Mouse (Mus musculus): ENCODE measurements at regions not wholly inside any gene's neighbourhood (a gene's known extent, or its start where the extent isn't known, plus 50 kb on each side); places are given as distances from the start of the nearest gene placed in this dataset.

- intact Hi-C loops (cut with DNase I) = no loop called here
- no peak for DNase-seq (ENCODE audit: low spot score in 2 of 2)
Observed at GRCm38 (mm10) chr16:7666096-7666495, 758.8 kb downstream of the Tmem114 start.

- no peak for DNase-seq (ENCODE audit: low spot score in 2 of 2)
- intact Hi-C loops (cut with DNase I) = no loop called here
Observed at GRCm38 (mm10) chr16:7658133-7658532, 766.8 kb downstream of the Tmem114 start.

- intact Hi-C loops (cut with DNase I) = no loop called here
- no peak for DNase-seq (ENCODE audit: low spot score in 2 of 2)
Observed at GRCm38 (mm10) chr16:7654451-7654850, 770.5 kb downstream of the Tmem114 start.

GRCm38 (mm10) chr16:7649771-7650170 lies 775.2 kb downstream of the Tmem114 start:
- intact Hi-C loops (cut with DNase I) = no loop called here
- no peak for DNase-seq (ENCODE audit: low spot score in 2 of 2)

- DNase-seq (ENCODE audit: low spot score in 2 of 2) = no peak
- intact Hi-C loops (cut with DNase I) = no loop called here
Observed at GRCm38 (mm10) chr16:7647275-7647926, 777.5 kb downstream of the Tmem114 start.

- intact Hi-C loops (cut with DNase I) = no loop called here
- no peak for DNase-seq (ENCODE audit: low spot score in 2 of 2)
Observed at GRCm38 (mm10) chr16:7644363-7644762, 780.6 kb downstream of the Tmem114 start.

GRCm38 (mm10) chr16:7638955-7639755 lies 785.8 kb downstream of the Tmem114 start:
- intact Hi-C loops (cut with DNase I) = no loop called here
- no peak for DNase-seq (ENCODE audit: low spot score in 2 of 2)

- no peak for DNase-seq (ENCODE audit: low spot score in 2 of 2)
- intact Hi-C loops (cut with DNase I) = no loop called here
Observed at GRCm38 (mm10) chr16:7637993-7638392, 786.9 kb downstream of the Tmem114 start.

GRCm38 (mm10) chr16:7637121-7637700 lies 787.7 kb downstream of the Tmem114 start:
- intact Hi-C loops (cut with DNase I) = no loop called here
- DNase-seq (ENCODE audit: low spot score in 2 of 2) = no peak

GRCm38 (mm10) chr16:7636326-7636725 lies 788.6 kb downstream of the Tmem114 start:
- intact Hi-C loops (cut with DNase I) = no loop called here
- DNase-seq (ENCODE audit: low spot score in 2 of 2) = no peak

- DNase-seq (ENCODE audit: low spot score in 2 of 2) = no peak
Observed at GRCm38 (mm10) chr16:7632474-7632873, 792.5 kb downstream of the Tmem114 start.

GRCm38 (mm10) chr16:7628351-7628750 lies 796.6 kb downstream of the Tmem114 start:
- DNase-seq (ENCODE audit: low spot score in 2 of 2) = no peak
- intact Hi-C loops (cut with DNase I) = no loop called here

More at GRCm38 (mm10) chr16:7632474-7632873, 792.5 kb downstream of the Tmem114 start:
- intact Hi-C loops (cut with DNase I) = no loop called here

GRCm38 (mm10) chr16:7606602-7607001 lies 818.3 kb downstream of the Tmem114 start:
- no peak for DNase-seq (ENCODE audit: low spot score in 2 of 2)
- intact Hi-C loops (cut with DNase I) = no loop called here

- intact Hi-C loops (cut with DNase I) = no loop called here
- DNase-seq (ENCODE audit: low spot score in 2 of 2) = no peak
Observed at GRCm38 (mm10) chr16:7602428-7602827, 822.5 kb downstream of the Tmem114 start.

- intact Hi-C loops (cut with DNase I) = no loop called here
- DNase-seq (ENCODE audit: low spot score in 2 of 2) = no peak
Observed at GRCm38 (mm10) chr16:7574879-7575278, 850.1 kb downstream of the Tmem114 start.

GRCm38 (mm10) chr16:7560841-7561240 lies 864.1 kb downstream of the Tmem114 start:
- no peak for DNase-seq (ENCODE audit: low spot score in 2 of 2)
- intact Hi-C loops (cut with DNase I) = no loop called here

- no peak for DNase-seq (ENCODE audit: low spot score in 2 of 2)
- intact Hi-C loops (cut with DNase I) = no loop called here
Observed at GRCm38 (mm10) chr16:7559177-7559576, 865.8 kb downstream of the Tmem114 start.

GRCm38 (mm10) chr16:7558637-7559036 lies 866.3 kb downstream of the Tmem114 start:
- no peak for DNase-seq (ENCODE audit: low spot score in 2 of 2)
- intact Hi-C loops (cut with DNase I) = no loop called here

- intact Hi-C loops (cut with DNase I) = no loop called here
- DNase-seq (ENCODE audit: low spot score in 2 of 2) = no peak
Observed at GRCm38 (mm10) chr16:7555911-7556310, 869.0 kb downstream of the Tmem114 start.

GRCm38 (mm10) chr16:7549568-7549967 lies 875.4 kb downstream of the Tmem114 start:
- no peak for DNase-seq (ENCODE audit: low spot score in 2 of 2)
- intact Hi-C loops (cut with DNase I) = no loop called here

- DNase-seq (ENCODE audit: low spot score in 2 of 2) = no peak
- intact Hi-C loops (cut with DNase I) = no loop called here
Observed at GRCm38 (mm10) chr16:7544067-7544466, 880.9 kb downstream of the Tmem114 start.

Measured in left cerebral cortex, postnatal 36 days (tissue).